Mouse (Mus musculus): Measurements from ENCODE around the gene Fbxo8. TPM values are rescaled to one million over a fixed set of nuclear protein-coding genes. Genes with fewer than 3 reads are reported as not detected.

The Fbxo8 gene
- polyA plus RNA-seq, 1 experiment, result 10.2 TPM

GRCm38 (mm10) chr8:56619056-56619455 is 68.2 kb downstream of the Fbxo8 start:
- H3K4me3 ChIP-seq, result no peak overlapping the region
- no peaks in the 10 kb centered on the region for H3K79me2 ChIP-seq (ENCODE audit: control insufficient read depth, insufficient read depth)
- TF ChIP-seq POLR2A (IDR thresholded peaks at IDR 0.05; ENCODE audit: insufficient read length, low read depth) (no peak), REST (IDR thresholded peaks at IDR 0.05; ENCODE audit: insufficient read depth, insufficient read length) (no peak), TCF3 (IDR thresholded peaks at IDR 0.05; ENCODE audit: insufficient read length, low read depth) (no peak), MAX (IDR thresholded peaks at IDR 0.05; ENCODE audit: low read depth) (no peak), MYOG (IDR thresholded peaks at IDR 0.05; ENCODE audit: control insufficient read depth in 1 of 3, insufficient read depth in 1 of 3, insufficient read length in 2 of 3, low read depth in 2 of 3) (no peak), SRF (IDR thresholded peaks at IDR 0.05; ENCODE audit: control insufficient read depth, insufficient read length, low read depth) (no peak), TCF12 (IDR thresholded peaks at IDR 0.05; ENCODE audit: insufficient read depth, poor library complexity, severe bottlenecking) (no peak), MYOD1 (IDR thresholded peaks at IDR 0.05; ENCODE audit: control insufficient read depth in 1 of 3, insufficient read length in 2 of 3, low read depth in 2 of 3) (no peak), POLR2AphosphoS2 (IDR thresholded peaks at IDR 0.05; ENCODE audit: insufficient read length, low read depth) (no peak), CEBPB (IDR thresholded peaks at IDR 0.05; ENCODE audit: insufficient read depth, poor library complexity, severe bottlenecking) (no peak), USF1 (IDR thresholded peaks at IDR 0.05; ENCODE audit: low read depth) (no peak), E2F4 (IDR thresholded peaks at IDR 0.05; ENCODE audit: insufficient read depth) (no peak)
- H3K27me3 ChIP-seq (ENCODE audit: control insufficient read depth, insufficient read depth, insufficient read length), result peaks cover 26% of the 10 kb centered on the region
- H3K36me3 ChIP-seq (ENCODE audit: control insufficient read depth, insufficient read depth), result no peaks in the 10 kb centered on the region
- H3ac ChIP-seq (ENCODE audit: control insufficient read depth, insufficient read length), result no peak overlapping the region
- no peak overlapping the region for H3K4me2 ChIP-seq (ENCODE audit: low read depth)

DNA sequence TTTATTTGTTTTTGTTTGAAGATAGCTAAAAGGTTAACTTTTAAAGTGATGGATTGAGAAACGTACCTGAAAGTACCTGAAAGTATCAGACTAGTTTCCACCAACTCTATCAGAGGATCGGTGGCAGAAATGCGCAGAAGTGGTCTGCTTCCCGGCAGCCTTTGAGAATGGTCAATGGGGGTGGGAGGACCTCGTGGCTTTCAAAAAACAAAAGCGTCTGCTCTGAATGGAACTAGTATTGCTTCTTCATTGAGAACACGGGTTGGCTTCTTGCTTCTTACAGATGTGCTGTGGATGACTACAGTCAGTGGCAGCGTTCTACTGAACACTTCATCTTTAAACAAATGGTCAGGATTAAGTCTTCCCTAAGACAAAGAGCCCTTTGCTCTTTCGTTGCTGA is 68.7 kb downstream of the Fbxo8 start:
- H3K4me2 ChIP-seq (ENCODE audit: low read depth), result no peak overlapping the region

DNA sequence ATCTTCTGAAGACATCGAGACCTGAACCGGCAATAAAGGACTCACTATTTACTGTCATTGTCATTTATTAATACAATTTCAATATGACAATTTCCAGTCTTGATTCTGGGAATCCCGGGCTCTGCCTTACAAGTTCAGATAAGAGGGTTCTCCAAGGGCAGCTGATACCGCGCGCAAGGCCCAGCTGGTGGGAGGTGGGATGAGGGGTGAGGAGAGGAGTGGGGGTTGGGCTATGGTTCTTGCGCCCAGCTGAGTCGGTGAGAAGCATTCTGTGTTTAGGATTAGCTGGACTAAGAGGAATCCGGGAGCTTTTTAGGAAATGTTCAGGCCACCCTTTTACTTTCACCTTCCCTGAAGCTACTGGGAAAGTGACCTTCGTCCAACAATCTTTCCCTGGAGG is 69.8 kb downstream of the Fbxo8 start:
- no peak overlapping the region for H3K4me2 ChIP-seq (ENCODE audit: low read depth)
- H3K36me3 ChIP-seq (ENCODE audit: control insufficient read depth, insufficient read depth), result no peaks in the 10 kb centered on the region
- no peak overlapping the region for H3K4me3 ChIP-seq
- no peak overlapping the region for H3ac ChIP-seq (ENCODE audit: control insufficient read depth, insufficient read length)
- H3K27me3 ChIP-seq (ENCODE audit: control insufficient read depth, insufficient read depth, insufficient read length), result peaks cover 33% of the 10 kb centered on the region
- TF ChIP-seq CEBPB (IDR thresholded peaks at IDR 0.05; ENCODE audit: insufficient read depth, poor library complexity, severe bottlenecking), result no peak
- no peak for TF ChIP-seq SRF (IDR thresholded peaks at IDR 0.05; ENCODE audit: control insufficient read depth, insufficient read length, low read depth)
- TF ChIP-seq REST (IDR thresholded peaks at IDR 0.05; ENCODE audit: insufficient read depth, insufficient read length), result no peak
- no peak for TF ChIP-seq POLR2A (IDR thresholded peaks at IDR 0.05; ENCODE audit: insufficient read length, low read depth)
- TF ChIP-seq TCF3 (IDR thresholded peaks at IDR 0.05; ENCODE audit: insufficient read length, low read depth), result no peak
- TF ChIP-seq MYOG (IDR thresholded peaks at IDR 0.05; ENCODE audit: control insufficient read depth in 1 of 3, insufficient read depth in 1 of 3, insufficient read length in 2 of 3, low read depth in 2 of 3), result no peak
- no peak for TF ChIP-seq USF1 (IDR thresholded peaks at IDR 0.05; ENCODE audit: low read depth)
- TF ChIP-seq POLR2AphosphoS2 (IDR thresholded peaks at IDR 0.05; ENCODE audit: insufficient read length, low read depth), result no peak
- TF ChIP-seq MYOD1 (IDR thresholded peaks at IDR 0.05; ENCODE audit: control insufficient read depth in 1 of 3, insufficient read length in 2 of 3, low read depth in 2 of 3), result no peak
- TF ChIP-seq E2F4 (IDR thresholded peaks at IDR 0.05; ENCODE audit: insufficient read depth), result no peak
- TF ChIP-seq TCF12 (IDR thresholded peaks at IDR 0.05; ENCODE audit: insufficient read depth, poor library complexity, severe bottlenecking), result no peak
- no peaks in the 10 kb centered on the region for H3K79me2 ChIP-seq (ENCODE audit: control insufficient read depth, insufficient read depth)

More for the DNA sequence above, 68.7 kb downstream of the Fbxo8 start:
- H3ac ChIP-seq (ENCODE audit: control insufficient read depth, insufficient read length), result no peak overlapping the region
- H3K36me3 ChIP-seq (ENCODE audit: control insufficient read depth, insufficient read depth), result no peaks in the 10 kb centered on the region
- TF ChIP-seq MYOG (IDR thresholded peaks at IDR 0.05; ENCODE audit: control insufficient read depth in 1 of 3, insufficient read depth in 1 of 3, insufficient read length in 2 of 3, low read depth in 2 of 3) (no peak), MYOD1 (IDR thresholded peaks at IDR 0.05; ENCODE audit: control insufficient read depth in 1 of 3, insufficient read length in 2 of 3, low read depth in 2 of 3) (no peak), MAX (IDR thresholded peaks at IDR 0.05; ENCODE audit: low read depth) (no peak), TCF3 (IDR thresholded peaks at IDR 0.05; ENCODE audit: insufficient read length, low read depth) (no peak), USF1 (IDR thresholded peaks at IDR 0.05; ENCODE audit: low read depth) (no peak), TCF12 (IDR thresholded peaks at IDR 0.05; ENCODE audit: insufficient read depth, poor library complexity, severe bottlenecking) (no peak), SRF (IDR thresholded peaks at IDR 0.05; ENCODE audit: control insufficient read depth, insufficient read length, low read depth) (no peak), POLR2A (IDR thresholded peaks at IDR 0.05; ENCODE audit: insufficient read length, low read depth) (no peak), E2F4 (IDR thresholded peaks at IDR 0.05; ENCODE audit: insufficient read depth) (no peak), POLR2AphosphoS2 (IDR thresholded peaks at IDR 0.05; ENCODE audit: insufficient read length, low read depth) (no peak), REST (IDR thresholded peaks at IDR 0.05; ENCODE audit: insufficient read depth, insufficient read length) (no peak), CEBPB (IDR thresholded peaks at IDR 0.05; ENCODE audit: insufficient read depth, poor library complexity, severe bottlenecking) (no peak)
- H3K4me3 ChIP-seq, result no peak overlapping the region
- peaks cover 32% of the 10 kb centered on the region for H3K27me3 ChIP-seq (ENCODE audit: control insufficient read depth, insufficient read depth, insufficient read length)
- H3K79me2 ChIP-seq (ENCODE audit: control insufficient read depth, insufficient read depth), result no peaks in the 10 kb centered on the region

- H3K4me2 ChIP-seq (ENCODE audit: low read depth), result no peak overlapping the region
Observed at GRCm38 (mm10) chr8:56621093-56621492, 70.2 kb downstream of the Fbxo8 start.

More at GRCm38 (mm10) chr8:56621093-56621492, 70.2 kb downstream of the Fbxo8 start:
- TF ChIP-seq USF1 (IDR thresholded peaks at IDR 0.05; ENCODE audit: low read depth) (no peak), MYOG (IDR thresholded peaks at IDR 0.05; ENCODE audit: control insufficient read depth in 1 of 3, insufficient read depth in 1 of 3, insufficient read length in 2 of 3, low read depth in 2 of 3) (no peak), POLR2AphosphoS2 (IDR thresholded peaks at IDR 0.05; ENCODE audit: insufficient read length, low read depth) (no peak), TCF12 (IDR thresholded peaks at IDR 0.05; ENCODE audit: insufficient read depth, poor library complexity, severe bottlenecking) (no peak), MYOD1 (IDR thresholded peaks at IDR 0.05; ENCODE audit: control insufficient read depth in 1 of 3, insufficient read length in 2 of 3, low read depth in 2 of 3) (no peak), REST (IDR thresholded peaks at IDR 0.05; ENCODE audit: insufficient read depth, insufficient read length) (no peak), E2F4 (IDR thresholded peaks at IDR 0.05; ENCODE audit: insufficient read depth) (no peak), CEBPB (IDR thresholded peaks at IDR 0.05; ENCODE audit: insufficient read depth, poor library complexity, severe bottlenecking) (no peak), POLR2A (IDR thresholded peaks at IDR 0.05; ENCODE audit: insufficient read length, low read depth) (no peak)
- H3K27me3 ChIP-seq (ENCODE audit: control insufficient read depth, insufficient read depth, insufficient read length), result peaks cover 33% of the 10 kb centered on the region
- H3K79me2 ChIP-seq (ENCODE audit: control insufficient read depth, insufficient read depth), result no peaks in the 10 kb centered on the region
- H3K36me3 ChIP-seq (ENCODE audit: control insufficient read depth, insufficient read depth), result no peaks in the 10 kb centered on the region
- no peak overlapping the region for H3K4me3 ChIP-seq
- no peak overlapping the region for H3ac ChIP-seq (ENCODE audit: control insufficient read depth, insufficient read length)

Data from myocyte (in vitro differentiated cells).